Mouse (Mus musculus) cortical plate, adult 2 months (tissue): ENCODE measurements around the gene Klhl21. TPM values are rescaled to one million over a fixed set of nuclear protein-coding genes. Genes with fewer than 3 reads are reported as not detected.
"Not testable (repeated sequence)": the region's sequence is repeated elsewhere in the genome, so short reads cannot be mapped to it uniquely, and the experiment has no call there.

Source experiments
- H3K27ac ChIP-seq: fragments of 200-500 bp; 2 replicates; pipeline ENCODE4 v1.5.1; 2012; ENCODE audit warnings: low read length, control low read depth, inconsistent platforms; ENCODE audit not compliant: insufficient read depth
- H3K4me1 ChIP-seq: fragments of 200-500 bp; 2 replicates; pipeline ENCODE4 v1.6.1; 2011; ENCODE audit warnings: low read length; ENCODE audit not compliant: control insufficient read depth, insufficient read depth
- H3K4me3 ChIP-seq: fragments of 200-500 bp; 2 replicates; pipeline ENCODE4 v1.5.1; 2011; ENCODE audit warnings: mild to moderate bottlenecking, low read length, control low read depth; ENCODE audit not compliant: insufficient read depth
- CTCF ChIP-seq: fragments of 200-500 bp; IDR thresholded peaks from 2 replicates; pipeline ENCODE4 v1.5.1; 2011; ENCODE audit warnings: mild to moderate bottlenecking, control low read depth, low read length; ENCODE audit not compliant: insufficient read depth; ENCODE audit errors: extremely low read depth
- POLR2A ChIP-seq: fragments of 200-500 bp; IDR thresholded peaks from 2 replicates; pipeline ENCODE4 v1.6.1; 2011; ENCODE audit warnings: mild to moderate bottlenecking, low read length, control low read depth; ENCODE audit not compliant: insufficient read depth; ENCODE audit errors: extremely low read depth
- polyA plus RNA-seq: library from polyadenylated mRNA; depleted of rRNA; stranded (reverse); fragments of >200 nt; gene quantifications from 2 replicates; pipeline ENCODE4 v1.2.3, GENCODE M21; 2012

Klhl21 gene
- polyA plus RNA-seq, 1 experiment, result 11.8 TPM

DNA sequence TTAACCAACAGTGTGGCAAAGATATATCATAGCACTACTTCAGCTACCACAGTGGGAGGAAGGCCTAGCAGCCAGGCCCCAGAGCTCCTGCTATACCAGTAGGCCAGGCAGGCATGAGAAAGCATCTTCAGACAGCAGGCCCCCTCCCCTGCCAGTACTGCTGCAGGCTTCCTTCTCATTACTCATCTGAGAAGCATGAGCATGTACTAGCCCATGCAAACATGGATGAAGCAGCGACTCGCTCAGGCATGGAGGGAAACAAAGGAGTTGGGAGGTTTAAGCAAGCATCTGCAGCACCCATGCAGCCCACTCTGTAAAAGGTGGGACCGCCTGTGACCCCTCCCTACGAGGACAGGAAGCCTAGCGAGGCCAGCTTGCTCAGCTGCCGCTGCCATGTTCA lies 10.5 kb downstream of the Klhl21 start:
- TF ChIP-seq POLR2A (no peak), CTCF (no peak)
- Histone ChIP-seq H3K27ac (no peak overlapping the region), H3K4me3 (no peak overlapping the region), H3K4me1 (peaks cover 3% of the 10 kb centered on the region; the same call in 1 of the 2 replicates)

- TF ChIP-seq CTCF (no peak), POLR2A (no peak)
- H3K4me1 ChIP-seq, result peaks cover 6% of the 10 kb centered on the region
- H3K4me3 ChIP-seq, result no peak overlapping the region
- no peak overlapping the region for H3K27ac ChIP-seq
Observed at GRCm38 (mm10) chr4:152020024-152020423, 11.4 kb downstream of the Klhl21 start.

GRCm38 (mm10) chr4:152021568-152022097 lies 13.0 kb downstream of the Klhl21 start:
- Histone ChIP-seq H3K4me3 (no peak overlapping the region), H3K27ac (no peak overlapping the region), H3K4me1 (peaks cover 8% of the 10 kb centered on the region)
- TF ChIP-seq POLR2A (no peak), CTCF (no peak)

GRCm38 (mm10) chr4:152022506-152022905 lies 13.9 kb downstream of the Klhl21 start:
- no peak overlapping the region for H3K4me3 ChIP-seq
- no peak overlapping the region for H3K27ac ChIP-seq
- peaks cover 9% of the 10 kb centered on the region for H3K4me1 ChIP-seq
- TF ChIP-seq POLR2A, result no peak
- TF ChIP-seq CTCF, result no peak

DNA sequence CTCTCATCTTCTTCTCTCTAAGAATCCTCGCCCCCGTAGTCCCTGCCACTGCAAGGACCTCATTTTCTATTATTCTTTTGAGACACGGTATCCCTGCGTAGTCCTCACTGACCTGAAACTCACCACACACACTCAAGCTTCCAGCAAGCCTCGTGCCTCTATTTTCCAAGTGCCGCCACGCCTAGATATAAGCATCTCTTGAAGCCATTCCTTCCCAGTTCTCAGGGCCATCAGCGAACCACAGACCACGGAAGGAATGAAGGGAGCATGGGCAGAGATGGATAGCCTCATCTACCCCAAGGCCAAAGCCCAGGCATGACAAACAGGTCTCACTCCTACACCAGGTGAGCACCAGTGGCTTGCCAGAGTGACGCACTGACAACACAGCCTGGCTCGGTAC lies 15.9 kb downstream of the Klhl21 start:
- Histone ChIP-seq H3K4me3 (no peak overlapping the region), H3K4me1 (peaks cover 9% of the 10 kb centered on the region), H3K27ac (no peak overlapping the region)
- no peak for TF ChIP-seq POLR2A

GRCm38 (mm10) chr4:152026751-152027508 lies 18.3 kb downstream of the Klhl21 start:
- H3K4me3 ChIP-seq, result peak overlapping the region; percentile 47
- peaks cover 9% of the 10 kb centered on the region for H3K4me1 ChIP-seq
- TF ChIP-seq POLR2A (no peak), CTCF (no peak)
- H3K27ac ChIP-seq, result no peak overlapping the region

DNA sequence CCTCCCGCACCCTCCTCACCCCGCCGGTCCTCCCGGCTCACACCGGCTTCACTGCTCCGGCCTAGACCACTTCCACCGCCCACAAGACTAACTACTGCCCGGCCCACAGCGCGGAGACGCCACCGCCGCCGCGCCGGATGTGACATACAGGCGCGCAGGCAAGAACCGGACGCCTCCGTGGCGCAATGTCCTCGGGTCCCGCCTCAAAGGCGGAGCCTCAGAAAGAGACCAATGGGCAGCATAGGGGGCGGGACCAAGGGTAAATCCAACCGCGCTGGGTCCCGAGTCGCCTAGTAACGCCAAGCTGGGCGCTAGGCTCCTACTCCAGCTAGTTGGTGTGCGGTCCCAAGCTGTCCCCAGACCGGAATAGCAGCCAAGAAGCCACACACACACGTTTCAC lies 18.9 kb downstream of the Klhl21 start, which contains the start of gene Zbtb48:
Zbtb48 (minus strand) TSS at position 148 of the 400 bp plus-strand sequence.
- TF ChIP-seq POLR2A (peak; percentile 95), CTCF (no peak)
- H3K4me1 ChIP-seq, result peaks cover 9% of the 10 kb centered on the region
- no peak within 1 kb of the TSS for H3K27ac ChIP-seq
- peak within 1 kb of the TSS; percentile 47 for H3K4me3 ChIP-seq

GRCm38 (mm10) chr4:152028456-152028855 lies 19.9 kb downstream of the Klhl21 start:
- H3K27ac ChIP-seq, result no peak overlapping the region
- H3K4me3 ChIP-seq, result peak overlapping the region; percentile 47
- TF ChIP-seq POLR2A, result no peak
- no peak for TF ChIP-seq CTCF
- peaks cover 6% of the 10 kb centered on the region; the same call in 1 of the 2 replicates for H3K4me1 ChIP-seq

DNA sequence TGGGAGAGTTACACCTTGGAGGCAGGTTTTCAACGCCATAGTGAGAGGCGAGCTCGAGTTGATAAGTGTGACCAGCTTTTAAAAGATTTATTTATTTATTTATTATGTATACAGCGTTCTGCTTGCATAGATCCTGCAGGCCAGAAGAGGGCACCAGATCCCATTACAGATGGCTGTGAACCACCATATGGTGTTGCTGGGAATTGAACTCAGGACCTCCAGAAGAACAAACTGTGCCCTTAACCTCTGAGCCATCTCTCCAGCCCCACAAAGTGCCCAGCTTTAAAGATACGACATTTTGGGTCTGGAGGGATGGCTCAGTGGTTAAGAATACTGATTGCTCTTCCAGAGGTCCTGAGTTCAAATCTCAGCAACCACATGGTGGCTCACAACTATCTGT lies 20.5 kb downstream of the Klhl21 start:
- peaks cover 6% of the 10 kb centered on the region; the same call in 1 of the 2 replicates for H3K4me1 ChIP-seq
- TF ChIP-seq CTCF (no peak), POLR2A (no peak)
- no peak overlapping the region for H3K27ac ChIP-seq
- peak overlapping the region; percentile 47; the same call in 1 of the 2 replicates for H3K4me3 ChIP-seq

DNA sequence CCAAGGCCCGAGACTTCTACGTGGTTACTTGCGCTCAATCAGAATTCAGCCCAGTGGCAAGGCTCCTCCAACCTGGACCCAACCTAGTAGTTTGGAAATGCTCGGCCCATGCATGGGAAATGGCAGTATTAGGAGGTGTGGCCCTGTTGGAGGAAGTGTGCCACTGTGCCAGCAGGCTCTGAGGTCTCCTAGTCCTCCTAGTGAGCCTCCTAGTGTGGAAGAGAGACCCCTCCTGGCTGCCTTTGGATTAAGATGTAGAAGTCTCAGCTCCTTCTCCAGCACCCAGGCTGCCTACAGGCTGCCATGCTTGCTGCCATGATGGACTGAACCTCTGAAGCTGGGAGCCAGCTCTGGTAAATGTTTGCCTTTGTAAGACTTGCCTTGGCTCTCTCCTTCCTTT lies 21.4 kb downstream of the Klhl21 start:
- peaks cover 4% of the 10 kb centered on the region; the same call in 1 of the 2 replicates for H3K4me1 ChIP-seq
- TF ChIP-seq CTCF (no peak), POLR2A (no peak)
- no peak overlapping the region for H3K4me3 ChIP-seq
- H3K27ac ChIP-seq, result no peak overlapping the region

GRCm38 (mm10) chr4:152032922-152033321 lies 24.3 kb downstream of the Klhl21 start:
- TF ChIP-seq POLR2A, result no peak
- TF ChIP-seq CTCF, result no peak
- H3K4me3 ChIP-seq, result no peak overlapping the region
- H3K4me1 ChIP-seq, result no peaks in the 10 kb centered on the region
- no peak overlapping the region for H3K27ac ChIP-seq

DNA sequence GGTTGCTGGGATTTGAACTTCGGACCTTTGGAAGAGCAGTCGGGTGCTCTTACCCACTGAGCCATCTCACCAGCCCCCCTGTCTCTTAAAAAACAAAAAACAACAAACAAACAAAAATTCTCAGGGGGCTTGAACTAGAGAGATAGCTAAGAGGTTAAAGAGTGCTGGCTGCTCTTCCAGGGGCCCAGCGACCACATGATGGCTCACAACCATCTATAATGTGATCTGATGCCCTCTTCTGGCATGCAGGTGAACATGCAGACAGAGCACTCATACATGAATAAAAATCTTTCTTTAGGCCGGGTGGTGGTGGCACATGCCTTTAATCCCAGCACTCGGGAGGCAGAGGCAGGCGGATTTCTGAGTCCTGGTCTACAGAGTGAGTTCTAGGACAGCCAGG lies 27.9 kb downstream of the Klhl21 start:
- not testable (repeated sequence) for H3K4me1 ChIP-seq, H3K4me3 ChIP-seq, H3K27ac ChIP-seq
